Mouse (Mus musculus): Measurements from ENCODE around the gene Npm1.

- TF ChIP-seq CTCF (IDR thresholded peaks at IDR 0.05; ENCODE audit: low read depth, low read length) (no peak), POLR2AphosphoS5 (IDR thresholded peaks at IDR 0.05; ENCODE audit: insufficient replicate concordance, low read depth, low read length) (no peak), TAL1 (conservative IDR thresholded peaks at IDR 0.05; ENCODE audit: low read depth, low read length) (no peak), GATA1 (IDR thresholded peaks at IDR 0.05; ENCODE audit: borderline replicate concordance, low read length) (no peak)
Observed at GRCm38 (mm10) chr11:33110111-33110510, 52.9 kb downstream of the Npm1 start.

All from G1E (cell line).